Mouse (Mus musculus): ENCODE results near the gene 3110009E18Rik. TPM values are rescaled to one million over a fixed set of nuclear protein-coding genes. Genes with fewer than 3 reads are reported as not detected.

The 3110009E18Rik gene
- polyA plus RNA-seq, 1 experiment from 2014 or later = 16.7 TPM

DNA sequence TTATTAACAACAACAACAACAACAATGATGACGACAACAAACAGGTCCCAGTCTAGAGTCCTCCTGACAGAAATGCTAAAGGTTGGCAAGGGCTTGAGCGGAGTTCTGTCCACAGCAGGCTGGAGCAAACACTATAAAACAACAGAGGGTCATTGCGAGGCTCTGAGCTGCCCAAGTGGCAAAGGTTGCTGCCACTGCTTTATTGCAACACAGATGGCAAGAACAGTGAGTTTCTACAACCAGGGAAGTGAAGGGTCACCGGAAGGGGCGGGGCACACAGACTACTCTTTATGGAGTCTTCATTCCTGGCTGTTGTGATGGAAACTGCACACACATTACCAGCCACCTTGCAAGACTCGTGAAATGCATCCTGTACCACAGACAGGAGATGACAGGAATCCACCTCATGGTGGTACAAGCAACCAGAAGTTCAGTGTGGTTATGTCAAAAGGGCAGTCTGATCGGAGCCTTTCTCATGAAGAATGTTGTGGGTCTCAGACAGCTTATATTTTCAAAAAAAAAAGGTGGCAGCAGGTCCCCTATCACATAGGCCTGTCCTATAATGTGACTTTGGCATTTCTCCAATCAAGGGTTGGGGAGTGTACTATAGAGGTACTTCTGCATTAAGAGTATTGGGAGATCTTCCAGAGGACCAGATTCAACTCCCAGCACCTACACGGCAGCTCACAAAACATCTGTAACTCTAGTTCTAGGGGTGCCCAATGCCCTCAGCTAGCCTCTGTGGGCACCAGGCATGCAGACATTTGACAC lies 20.3 kb upstream of the 3110009E18Rik start:
- Histone ChIP-seq H3K36me3 (ENCODE audit: insufficient read depth, low read length) (no peaks in the 10 kb centered on the region), H3K27me3 (ENCODE audit: insufficient read depth, low read length) (no peaks in the 10 kb centered on the region), H3K4me2 (replicated peaks; ENCODE audit: low read depth, low read length) (no peak overlapping the region), H3K9me3 (ENCODE audit: low read length) (no peaks in the 10 kb centered on the region), H3K4me3 (ENCODE audit: low read length) (no peak overlapping the region), H3K9ac (replicated peaks; ENCODE audit: low read length) (no peak overlapping the region), H3K27ac (ENCODE audit: low read length) (no peak overlapping the region), H3K4me1 (ENCODE audit: insufficient read depth, low read length) (peaks cover 3% of the 10 kb centered on the region; the same call in 1 of the 2 replicates)
- WGBS = 77% methylated on average over 8 of the region's 8 CpGs
- no peak for ATAC-seq (ENCODE audit: low FRiP score, low TSS enrichment)

DNA sequence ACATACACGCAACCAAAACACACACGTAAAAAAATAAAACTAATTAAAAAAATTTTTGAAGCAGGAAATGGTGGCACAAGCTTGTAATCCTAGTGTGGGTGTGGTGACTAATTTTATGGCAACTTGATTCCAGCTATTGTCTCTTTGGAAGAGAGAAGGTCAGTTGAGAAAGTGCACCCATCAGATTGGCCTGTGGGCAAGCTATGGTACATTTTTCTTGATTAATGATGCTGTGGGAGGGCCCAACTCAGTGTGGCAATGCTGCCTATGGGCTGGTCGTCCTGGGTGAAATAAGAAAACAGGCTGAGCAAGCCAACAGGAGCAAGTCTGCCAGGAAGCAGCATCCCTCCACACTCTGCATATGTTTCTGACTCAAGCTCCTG lies 19.8 kb upstream of the 3110009E18Rik start:
- H3K27ac ChIP-seq (ENCODE audit: low read length) = no peak overlapping the region
- H3K4me3 ChIP-seq (ENCODE audit: low read length) = no peak overlapping the region
- 82% methylated on average over 3 of the region's 3 CpGs for WGBS
- no peaks in the 10 kb centered on the region for H3K27me3 ChIP-seq (ENCODE audit: insufficient read depth, low read length)
- H3K4me2 ChIP-seq (replicated peaks; ENCODE audit: low read depth, low read length) = no peak overlapping the region
- H3K9ac ChIP-seq (replicated peaks; ENCODE audit: low read length) = no peak overlapping the region
- H3K36me3 ChIP-seq (ENCODE audit: insufficient read depth, low read length) = no peaks in the 10 kb centered on the region
- no peak for ATAC-seq (ENCODE audit: low FRiP score, low TSS enrichment)
- H3K4me1 ChIP-seq (ENCODE audit: insufficient read depth, low read length) = peaks cover 3% of the 10 kb centered on the region; the same call in 1 of the 2 replicates
- no peaks in the 10 kb centered on the region for H3K9me3 ChIP-seq (ENCODE audit: low read length)

DNA sequence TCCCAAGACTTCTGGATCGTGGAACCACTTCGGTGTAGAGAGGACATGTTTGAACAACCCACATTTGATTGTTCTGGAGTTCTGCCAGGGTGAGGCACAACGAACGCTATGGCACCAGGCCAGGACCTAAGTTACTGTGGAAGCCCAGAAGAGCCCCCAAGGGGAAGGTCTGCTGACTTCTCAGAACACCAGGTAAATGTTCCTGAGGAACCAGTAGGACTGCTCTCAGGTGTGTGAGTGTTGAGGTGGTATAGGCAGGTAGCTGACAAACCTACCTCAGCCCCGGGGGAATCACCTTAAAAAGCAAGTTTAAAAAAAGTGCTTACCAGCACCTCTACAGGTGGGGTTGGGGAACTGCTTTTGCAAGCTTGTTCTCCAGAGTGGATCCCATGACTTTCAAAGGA lies 15.4 kb upstream of the 3110009E18Rik start:
- H3K27me3 ChIP-seq (ENCODE audit: insufficient read depth, low read length) = no peaks in the 10 kb centered on the region
- H3K4me2 ChIP-seq (replicated peaks; ENCODE audit: low read depth, low read length) = no peak overlapping the region
- H3K4me3 ChIP-seq (ENCODE audit: low read length) = no peak overlapping the region
- no peak overlapping the region for H3K27ac ChIP-seq (ENCODE audit: low read length)
- H3K9me3 ChIP-seq (ENCODE audit: low read length) = no peaks in the 10 kb centered on the region
- WGBS = 70% methylated on average over 5 of the region's 5 CpGs
- H3K36me3 ChIP-seq (ENCODE audit: insufficient read depth, low read length) = no peaks in the 10 kb centered on the region
- H3K9ac ChIP-seq (replicated peaks; ENCODE audit: low read length) = no peak overlapping the region
- H3K4me1 ChIP-seq (ENCODE audit: insufficient read depth, low read length) = peaks cover 3% of the 10 kb centered on the region; the same call in 1 of the 2 replicates
- no peak for ATAC-seq (ENCODE audit: low FRiP score, low TSS enrichment)

DNA sequence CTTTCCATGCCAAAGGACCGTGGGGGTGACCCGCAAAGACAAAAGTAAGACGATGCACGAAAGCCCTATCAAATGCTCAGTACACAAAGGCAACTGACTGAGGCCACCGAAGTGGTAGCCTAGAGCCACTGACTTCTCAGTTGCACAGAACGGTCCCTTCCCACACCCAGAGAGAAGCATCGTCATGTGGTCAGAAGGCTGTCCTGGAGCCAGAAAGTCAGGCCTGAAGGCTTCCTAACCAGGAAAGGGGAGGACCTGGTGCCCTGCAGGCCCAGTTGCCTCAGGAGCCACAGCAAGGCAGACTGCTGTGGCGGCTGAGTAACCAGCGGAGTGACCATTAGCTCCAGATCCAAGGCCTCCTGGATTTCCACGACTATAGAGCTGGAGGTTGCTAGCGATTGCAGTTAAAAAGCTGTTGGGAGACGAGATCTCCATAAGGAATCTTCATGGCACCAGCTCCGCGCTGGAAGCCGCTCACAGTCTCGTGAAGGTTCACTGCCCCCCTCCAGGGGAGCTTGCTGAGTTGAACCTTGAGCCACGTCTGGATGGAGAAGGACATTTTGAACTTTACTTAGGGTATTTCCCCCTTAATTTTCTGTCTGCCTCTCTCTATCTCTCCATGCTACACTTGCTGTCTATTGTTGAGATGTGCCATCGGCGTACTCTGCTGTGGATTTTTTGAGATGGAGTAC lies 11.1 kb upstream of the 3110009E18Rik start:
- ATAC-seq (ENCODE audit: low FRiP score, low TSS enrichment) = peak; percentile 42; the same call in 1 of the 2 replicates
- Histone ChIP-seq H3K4me2 (replicated peaks; ENCODE audit: low read depth, low read length) (no peak overlapping the region), H3K27me3 (ENCODE audit: insufficient read depth, low read length) (no peaks in the 10 kb centered on the region), H3K27ac (ENCODE audit: low read length) (peak overlapping the region; percentile 60; the same call in 1 of the 2 replicates), H3K4me1 (ENCODE audit: insufficient read depth, low read length) (no peaks in the 10 kb centered on the region), H3K36me3 (ENCODE audit: insufficient read depth, low read length) (peaks cover 23% of the 10 kb centered on the region), H3K4me3 (ENCODE audit: low read length) (no peak overlapping the region), H3K9ac (replicated peaks; ENCODE audit: low read length) (no peak overlapping the region), H3K9me3 (ENCODE audit: low read length) (peaks cover 8% of the 10 kb centered on the region)
- WGBS = 79% methylated on average over 19 of the region's 19 CpGs

DNA sequence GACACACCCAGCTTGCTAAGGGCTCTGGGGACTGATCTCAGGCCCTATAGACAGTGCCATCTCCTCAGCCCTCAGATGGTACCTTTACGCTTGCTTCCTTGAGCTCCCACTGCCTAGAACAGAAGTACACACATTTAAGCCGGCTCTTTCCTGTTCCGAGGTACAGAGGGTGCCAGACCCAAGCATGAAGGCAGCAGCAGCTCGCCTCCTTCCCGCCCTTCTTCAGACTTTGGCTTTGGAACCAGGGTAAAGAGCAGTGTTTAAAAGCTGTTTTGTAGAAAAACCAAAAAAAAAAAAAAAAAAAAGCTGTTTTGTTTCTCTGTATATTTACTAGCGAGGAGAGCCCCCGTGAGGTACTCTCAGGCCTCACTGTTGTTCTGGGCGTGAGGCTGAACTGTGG lies 9.2 kb upstream of the 3110009E18Rik start:
- Histone ChIP-seq H3K4me3 (ENCODE audit: low read length) (no peak overlapping the region), H3K27ac (ENCODE audit: low read length) (no peak overlapping the region), H3K9me3 (ENCODE audit: low read length) (peaks cover 9% of the 10 kb centered on the region), H3K4me1 (ENCODE audit: insufficient read depth, low read length) (no peaks in the 10 kb centered on the region), H3K27me3 (ENCODE audit: insufficient read depth, low read length) (no peaks in the 10 kb centered on the region), H3K4me2 (replicated peaks; ENCODE audit: low read depth, low read length) (no peak overlapping the region), H3K36me3 (ENCODE audit: insufficient read depth, low read length) (peaks cover 37% of the 10 kb centered on the region), H3K9ac (replicated peaks; ENCODE audit: low read length) (no peak overlapping the region)
- ATAC-seq (ENCODE audit: low FRiP score, low TSS enrichment) = no peak
- WGBS = 87% methylated on average over 8 of the region's 8 CpGs

DNA sequence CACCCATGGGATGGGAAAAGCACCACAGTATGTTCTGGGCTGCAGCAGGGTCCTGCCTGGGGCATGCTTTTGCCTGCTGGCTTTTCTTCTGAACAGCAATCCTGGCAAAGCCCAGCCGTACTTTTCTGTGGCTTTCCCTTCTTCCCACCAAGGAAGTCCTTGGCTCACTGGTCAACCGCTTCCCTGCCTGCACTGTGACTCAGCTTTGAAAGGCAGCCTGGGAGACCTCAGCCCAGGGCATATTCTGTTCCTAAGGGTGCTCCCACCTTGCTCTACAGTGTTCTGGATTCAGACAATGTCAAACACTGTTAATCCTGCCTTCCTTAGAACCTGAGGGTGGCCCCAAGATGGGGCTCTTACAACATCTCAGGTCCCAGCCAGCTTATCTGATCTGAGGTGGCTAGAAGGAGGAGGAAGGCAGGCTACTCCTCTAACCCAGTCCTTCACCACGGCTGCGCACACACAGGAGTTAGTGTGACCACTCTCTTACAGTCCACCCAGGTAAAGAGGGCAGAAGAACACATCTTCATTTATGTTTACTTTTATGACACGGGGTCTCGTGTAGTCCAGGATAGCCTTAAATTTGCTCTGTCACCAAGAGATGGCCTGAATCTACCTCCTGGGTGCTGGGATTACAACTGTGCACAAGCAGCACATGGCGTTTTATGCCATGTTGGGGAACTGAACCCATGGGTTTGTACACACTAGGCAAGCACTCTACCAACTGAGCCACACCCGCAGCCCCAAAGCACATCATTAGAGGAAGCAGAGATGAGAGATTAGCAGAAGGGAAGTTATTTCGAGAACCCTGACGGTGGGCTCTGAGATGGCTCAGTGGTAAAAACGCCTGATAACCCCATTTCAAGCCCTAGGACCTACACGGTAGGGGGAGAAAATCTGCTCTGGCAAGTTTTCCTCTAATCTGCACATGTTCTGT lies 8.5 kb upstream of the 3110009E18Rik start:
- peaks cover 42% of the 10 kb centered on the region for H3K36me3 ChIP-seq (ENCODE audit: insufficient read depth, low read length)
- H3K27me3 ChIP-seq (ENCODE audit: insufficient read depth, low read length) = no peaks in the 10 kb centered on the region
- no peak overlapping the region for H3K27ac ChIP-seq (ENCODE audit: low read length)
- H3K4me3 ChIP-seq (ENCODE audit: low read length) = no peak overlapping the region
- peaks cover 9% of the 10 kb centered on the region for H3K9me3 ChIP-seq (ENCODE audit: low read length)
- 84% methylated on average over 12 of the region's 12 CpGs for WGBS
- H3K4me2 ChIP-seq (replicated peaks; ENCODE audit: low read depth, low read length) = no peak overlapping the region
- H3K4me1 ChIP-seq (ENCODE audit: insufficient read depth, low read length) = peaks cover 6% of the 10 kb centered on the region; the same call in 1 of the 2 replicates
- 0 out of 2 replicates have a peak, but pooled peaks have one; percentile 28 for ATAC-seq (ENCODE audit: low FRiP score, low TSS enrichment)
- H3K9ac ChIP-seq (replicated peaks; ENCODE audit: low read length) = no peak overlapping the region

- Histone ChIP-seq H3K9ac (replicated peaks; ENCODE audit: low read length) (no peak overlapping the region), H3K27me3 (ENCODE audit: insufficient read depth, low read length) (no peaks in the 10 kb centered on the region), H3K4me2 (replicated peaks; ENCODE audit: low read depth, low read length) (no peak overlapping the region), H3K4me1 (ENCODE audit: insufficient read depth, low read length) (peaks cover 27% of the 10 kb centered on the region), H3K4me3 (ENCODE audit: low read length) (no peak overlapping the region), H3K9me3 (ENCODE audit: low read length) (peaks cover 9% of the 10 kb centered on the region), H3K36me3 (ENCODE audit: insufficient read depth, low read length) (peaks cover 42% of the 10 kb centered on the region), H3K27ac (ENCODE audit: low read length) (no peak overlapping the region)
- WGBS = 96% methylated on average over 9 of the region's 9 CpGs
- no peak for ATAC-seq (ENCODE audit: low FRiP score, low TSS enrichment)
Observed at GRCm38 (mm10) chr1:120115671-120116081, 5.3 kb upstream of the 3110009E18Rik start.

- Histone ChIP-seq H3K9ac (replicated peaks; ENCODE audit: low read length) (no peak overlapping the region), H3K4me1 (ENCODE audit: insufficient read depth, low read length) (peaks cover 27% of the 10 kb centered on the region), H3K27ac (ENCODE audit: low read length) (no peak overlapping the region), H3K4me3 (ENCODE audit: low read length) (no peak overlapping the region), H3K36me3 (ENCODE audit: insufficient read depth, low read length) (peaks cover 42% of the 10 kb centered on the region), H3K4me2 (replicated peaks; ENCODE audit: low read depth, low read length) (no peak overlapping the region), H3K27me3 (ENCODE audit: insufficient read depth, low read length) (no peaks in the 10 kb centered on the region), H3K9me3 (ENCODE audit: low read length) (peaks cover 9% of the 10 kb centered on the region)
- ATAC-seq (ENCODE audit: low FRiP score, low TSS enrichment) = no peak
- 89% methylated on average over 11 of the region's 11 CpGs for WGBS
Observed at GRCm38 (mm10) chr1:120116106-120116505, 4.9 kb upstream of the 3110009E18Rik start.

DNA sequence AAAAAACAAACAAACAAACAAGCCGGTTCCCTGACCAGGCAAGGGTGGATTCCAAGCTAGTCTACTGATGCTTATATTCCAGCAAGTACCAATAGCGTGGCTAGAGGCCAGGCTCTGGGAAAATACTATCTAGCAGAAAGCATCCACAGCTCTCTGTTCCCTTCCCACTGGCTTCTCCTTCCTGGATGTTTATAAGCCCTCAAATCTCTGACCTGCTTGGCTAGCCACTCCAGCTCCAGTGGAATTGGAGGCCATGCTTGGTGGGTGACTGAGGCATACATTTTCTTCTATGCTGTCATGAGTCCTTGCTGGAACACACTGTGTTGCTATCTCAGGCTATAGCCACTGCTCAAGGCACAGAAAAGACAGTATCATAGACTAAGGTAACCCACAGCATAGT lies 2.1 kb upstream of the 3110009E18Rik start:
- 91% methylated on average over 2 of the region's 2 CpGs for WGBS
- Histone ChIP-seq H3K36me3 (ENCODE audit: insufficient read depth, low read length) (peaks cover 29% of the 10 kb centered on the region), H3K27ac (ENCODE audit: low read length) (no peak overlapping the region), H3K9ac (replicated peaks; ENCODE audit: low read length) (0 out of 2 replicates have a peak overlapping the region, but pooled peaks have one; percentile 1), H3K9me3 (ENCODE audit: low read length) (peaks cover 9% of the 10 kb centered on the region), H3K4me1 (ENCODE audit: insufficient read depth, low read length) (peaks cover 36% of the 10 kb centered on the region), H3K4me3 (ENCODE audit: low read length) (no peak overlapping the region), H3K27me3 (ENCODE audit: insufficient read depth, low read length) (no peaks in the 10 kb centered on the region), H3K4me2 (replicated peaks; ENCODE audit: low read depth, low read length) (no peak overlapping the region)
- ATAC-seq (ENCODE audit: low FRiP score, low TSS enrichment) = no peak

All from kidney, embryonic 16.5 days (tissue).